Mouse (Mus musculus) liver, adult (tissue): ENCODE measurements around the gene Ints5.

Source experiments
- GATA4 ChIP-seq: IDR thresholded peaks from 2 replicates; pipeline ENCODE4 v1.6.1; 2014; ENCODE audit warnings: mild to moderate bottlenecking, low read length; ENCODE audit not compliant: insufficient replicate concordance

The Ints5 gene

GRCm38 (mm10) chr19:8881034-8881392 lies 11.8 kb upstream of the Ints5 start:
- no peak for TF ChIP-seq GATA4

DNA sequence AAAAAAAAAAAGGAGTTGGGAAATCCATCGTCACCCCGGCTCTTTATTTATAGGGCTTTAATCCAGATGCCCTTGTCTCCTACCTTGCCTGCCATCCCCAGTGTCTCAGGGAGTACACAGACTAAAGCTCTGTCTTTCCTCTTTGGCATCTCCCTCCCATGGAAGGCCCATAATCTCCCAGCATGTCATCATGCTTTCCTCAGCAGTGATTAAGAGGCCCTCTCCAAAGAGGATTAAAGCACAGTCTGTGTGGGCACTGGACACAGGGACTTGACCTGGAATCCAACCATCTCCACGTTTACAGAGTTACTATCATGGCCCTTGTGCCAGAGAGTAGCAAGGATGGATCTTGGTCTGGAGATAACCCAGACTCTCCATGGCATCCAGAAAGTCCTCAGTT lies 9.2 kb upstream of the Ints5 start, which contains the start of the genes Lbhd1 and Gm49403:
TSS of gene Lbhd1 (plus strand) at position 117 of the 400 bp plus-strand sequence.
TSS of gene Gm49403 (plus strand) at position 315 of the 400 bp plus-strand sequence.
- no peak for TF ChIP-seq GATA4

DNA sequence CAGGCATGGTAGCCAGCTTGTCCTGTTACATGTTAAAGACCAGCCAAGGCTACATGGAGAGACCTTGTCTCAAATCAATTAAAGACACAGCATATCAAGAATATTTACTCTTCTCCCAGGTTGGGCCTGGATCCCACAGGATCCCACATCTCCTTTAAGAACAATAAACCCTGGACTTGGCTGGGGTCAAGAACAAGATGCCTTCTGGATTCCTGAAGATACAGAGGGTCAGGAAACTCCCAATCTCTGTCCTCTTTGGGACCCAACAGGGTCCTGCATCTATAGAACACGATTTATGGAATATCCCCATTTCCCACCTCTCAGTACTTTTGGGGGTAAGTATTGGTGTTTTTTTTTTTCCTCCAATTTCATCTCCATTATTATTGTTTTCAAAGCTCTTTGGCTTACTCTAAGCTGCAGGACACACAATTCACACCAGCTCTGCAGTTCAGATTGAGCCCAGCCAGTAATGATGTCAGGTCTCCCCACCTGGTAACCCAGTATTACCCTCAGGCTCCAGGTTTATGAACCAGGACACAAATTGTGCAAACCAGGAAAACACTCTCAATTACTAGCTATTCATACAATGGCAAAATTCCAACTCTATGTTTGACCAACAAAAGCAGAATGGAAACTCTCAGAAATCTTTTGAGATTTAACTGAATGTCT lies 5.8 kb upstream of the Ints5 start:
- no peak for TF ChIP-seq GATA4

GRCm38 (mm10) chr19:8887585-8888463 lies 5.0 kb upstream of the Ints5 start:
- no peak for TF ChIP-seq GATA4

GRCm38 (mm10) chr19:8888511-8889385 lies 4.1 kb upstream of the Ints5 start, which contains the start of the genes 1810009A15Rik and Gm49416:
Gene 1810009A15Rik, plus strand, starts transcription at chr19:8888853.
Gene Gm49416, plus strand, starts transcription at chr19:8888926.
- no peak; the same call in 1 of the 2 replicates for TF ChIP-seq GATA4

DNA sequence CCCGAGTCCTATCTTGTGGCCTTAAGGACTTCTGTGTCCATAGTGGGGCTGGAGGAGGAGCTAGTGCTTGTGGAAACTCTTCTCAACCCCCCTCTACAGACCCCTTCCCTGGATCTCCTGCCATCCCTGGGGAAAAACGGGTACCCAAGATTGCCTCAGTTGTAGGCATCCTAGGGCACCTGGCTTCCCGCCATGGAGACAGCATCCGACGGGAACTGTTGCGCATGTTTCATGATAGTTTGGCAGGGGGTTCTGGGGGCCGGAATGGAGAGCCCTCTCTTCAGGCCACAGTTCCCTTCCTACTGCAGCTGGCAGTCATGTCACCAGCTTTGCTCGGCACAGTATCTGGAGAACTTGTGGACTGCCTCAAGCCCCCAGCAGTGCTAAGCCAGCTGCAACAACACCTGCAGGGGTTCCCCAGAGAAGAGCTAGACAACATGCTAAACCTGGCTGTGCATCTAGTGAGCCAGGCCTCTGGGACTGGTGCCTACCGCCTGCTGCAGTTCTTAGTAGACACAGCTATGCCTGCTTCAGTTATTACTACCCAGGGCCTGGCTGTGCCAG lies 2.7 kb downstream of the Ints5 start:
- no peak for TF ChIP-seq GATA4

- TF ChIP-seq GATA4 = no peak; the same call in 1 of the 2 replicates
Measured at GRCm38 (mm10) chr19:8897865-8898495, 5.2 kb downstream of the Ints5 start, which contains the start of gene Ganab. Gene Ganab, plus strand, starts transcription at chr19:8898071.

DNA sequence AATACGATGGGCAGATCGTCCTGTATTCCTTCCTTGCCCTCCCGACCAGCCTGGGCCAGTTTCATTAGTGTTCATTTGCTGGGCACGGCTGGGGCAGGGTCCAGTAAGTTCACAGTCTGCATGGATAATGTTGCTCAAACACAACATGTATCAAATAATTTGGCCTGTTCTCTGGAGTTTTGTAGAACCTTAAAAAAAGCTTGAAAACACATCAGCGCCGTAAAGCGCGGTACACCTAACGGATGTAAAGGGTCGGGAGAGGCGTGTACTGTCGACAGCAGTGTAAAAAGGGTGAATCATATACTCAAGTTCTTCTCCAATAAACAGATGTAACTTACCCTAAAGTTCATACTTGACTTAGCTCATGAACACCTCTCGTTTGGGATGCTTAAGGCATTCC lies 5.8 kb downstream of the Ints5 start:
- no peak for TF ChIP-seq GATA4

GRCm38 (mm10) chr19:8899079-8899478 lies 6.3 kb downstream of the Ints5 start:
- no peak for TF ChIP-seq GATA4

GRCm38 (mm10) chr19:8903412-8903811 lies 10.6 kb downstream of the Ints5 start:
- TF ChIP-seq GATA4 = no peak

DNA sequence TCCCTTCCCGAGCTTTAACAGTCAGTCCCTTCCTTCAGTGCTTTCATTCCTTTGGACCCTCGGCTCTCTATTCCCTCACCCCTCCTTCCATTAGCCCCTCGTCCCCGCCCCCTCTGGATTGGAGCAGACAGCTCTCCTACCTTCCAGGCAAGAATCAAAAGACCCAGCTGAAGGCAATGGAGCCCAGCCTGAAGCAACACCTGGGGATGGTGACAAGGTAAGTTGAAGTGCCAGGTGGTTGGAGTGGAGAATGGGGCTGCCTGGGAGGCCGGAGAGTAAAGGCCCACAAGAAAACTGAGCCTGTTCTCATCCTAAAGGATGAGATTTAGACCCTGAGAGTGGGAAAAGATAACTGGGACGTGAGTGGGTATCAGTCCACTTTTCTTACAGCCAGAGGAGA lies 15.7 kb downstream of the Ints5 start:
- no peak for TF ChIP-seq GATA4

GRCm38 (mm10) chr19:8911810-8912209 lies 19.0 kb downstream of the Ints5 start:
- TF ChIP-seq GATA4 = no peak

DNA sequence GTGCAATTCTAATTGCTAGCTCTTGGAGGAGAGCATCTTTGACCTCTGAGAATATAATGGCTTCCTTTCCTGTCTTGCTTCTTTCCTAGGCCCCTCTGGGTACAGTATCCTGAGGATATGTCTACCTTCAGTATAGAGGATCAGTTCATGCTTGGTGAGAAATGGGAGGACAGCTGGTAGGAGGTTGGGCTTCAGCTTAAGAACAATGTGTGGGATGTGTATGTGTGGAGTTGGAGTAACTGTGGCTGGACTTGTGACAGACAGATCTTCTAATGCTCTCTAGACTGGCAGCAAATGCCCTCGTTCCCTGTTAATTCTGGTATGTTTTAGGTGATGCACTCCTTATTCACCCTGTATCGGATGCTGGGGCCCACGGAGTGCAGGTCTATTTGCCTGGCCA lies 21.4 kb downstream of the Ints5 start:
- TF ChIP-seq GATA4 = no peak

GRCm38 (mm10) chr19:8919000-8919399 lies 26.2 kb downstream of the Ints5 start:
- TF ChIP-seq GATA4 = no peak
